Mouse (Mus musculus): Measurements from ENCODE around the gene Sv2c. TPM values are rescaled to one million over a fixed set of nuclear protein-coding genes. Genes with fewer than 3 reads are reported as not detected.

Sv2c gene
- total RNA-seq, 2 experiments from 2014 or later, result 0.18 to 0.32 TPM

- intact Hi-C loops (cut with DNase I), result no loop called here
Observed at GRCm38 (mm10) chr13:95949356-95949755, 183.0 kb downstream of the Sv2c start.

GRCm38 (mm10) chr13:95948821-95949220, 183.6 kb downstream of the Sv2c start:
- intact Hi-C loops (cut with DNase I), result no loop called here
- no peak for DNase-seq

More at GRCm38 (mm10) chr13:95949356-95949755, 183.0 kb downstream of the Sv2c start:
- no peak for DNase-seq

- intact Hi-C loops (cut with DNase I), result no loop called here
Observed at GRCm38 (mm10) chr13:95948394-95948793, 184.0 kb downstream of the Sv2c start.

GRCm38 (mm10) chr13:95945937-95946507, 186.4 kb downstream of the Sv2c start:
- intact Hi-C loops (cut with DNase I), result no loop called here
- no peak for DNase-seq

More at GRCm38 (mm10) chr13:95948394-95948793, 184.0 kb downstream of the Sv2c start:
- DNase-seq, result no peak

GRCm38 (mm10) chr13:95944621-95945020, 187.8 kb downstream of the Sv2c start:
- intact Hi-C loops (cut with DNase I), result no loop called here
- DNase-seq, result no peak

GRCm38 (mm10) chr13:95943919-95944318, 188.5 kb downstream of the Sv2c start:
- intact Hi-C loops (cut with DNase I), result no loop called here
- no peak for DNase-seq

GRCm38 (mm10) chr13:95942587-95942986, 189.8 kb downstream of the Sv2c start:
- DNase-seq, result no peak

GRCm38 (mm10) chr13:95941861-95942260, 190.5 kb downstream of the Sv2c start:
- intact Hi-C loops (cut with DNase I), result no loop called here
- no peak for DNase-seq

More at GRCm38 (mm10) chr13:95942587-95942986, 189.8 kb downstream of the Sv2c start:
- intact Hi-C loops (cut with DNase I), result no loop called here

- intact Hi-C loops (cut with DNase I), result no loop called here
- DNase-seq, result no peak
Observed at GRCm38 (mm10) chr13:95940811-95941210, 191.6 kb downstream of the Sv2c start.

- DNase-seq, result no peak
- intact Hi-C loops (cut with DNase I), result no loop called here
Observed at GRCm38 (mm10) chr13:95924201-95924621, 208.2 kb downstream of the Sv2c start.

- DNase-seq, result no peak
- intact Hi-C loops (cut with DNase I), result no loop called here
Observed at GRCm38 (mm10) chr13:95922626-95923025, 209.8 kb downstream of the Sv2c start.

- no peak for DNase-seq
- intact Hi-C loops (cut with DNase I), result no loop called here
Observed at GRCm38 (mm10) chr13:95918624-95919284, 213.6 kb downstream of the Sv2c start.

- intact Hi-C loops (cut with DNase I), result no loop called here
- DNase-seq, result no peak
Observed at GRCm38 (mm10) chr13:95913046-95913406, 219.4 kb downstream of the Sv2c start.

GRCm38 (mm10) chr13:95912157-95913045, 220.0 kb downstream of the Sv2c start:
- intact Hi-C loops (cut with DNase I), result no loop called here

GRCm38 (mm10) chr13:95910270-95910669, 222.1 kb downstream of the Sv2c start:
- no peak for DNase-seq
- intact Hi-C loops (cut with DNase I), result no loop called here

More at GRCm38 (mm10) chr13:95912157-95913045, 220.0 kb downstream of the Sv2c start:
- DNase-seq, result no peak

- DNase-seq, result no peak
- intact Hi-C loops (cut with DNase I), result no loop called here
Observed at GRCm38 (mm10) chr13:95909244-95909643, 223.1 kb downstream of the Sv2c start.

Other genes with a start within 250 kb of the Sv2c start
- gene Iqgap2, start 240.7 kb downstream of the Sv2c start, total RNA-seq (2021), result 1 to 10 TPM; 1.3 to 1.6 TPM
- 10 to 100 TPM in 1 of 2 experiments, 1 to 10 TPM in 1; 8.1 to 10.6 TPM for gene Gm20075, start 51.2 kb downstream of the Sv2c start, total RNA-seq (2021)
- not detected for gene Gm17190, start 50.5 kb downstream of the Sv2c start, total RNA-seq (2021)

All from gastrocnemius, postnatal 36 days (tissue).